Mouse (Mus musculus) hindbrain, embryonic 16.5 days (tissue): ENCODE data around the gene Nupr1. TPM values are rescaled to one million over a fixed set of nuclear protein-coding genes. Genes with fewer than 3 reads are reported as not detected.
A peak's percentile ranks its signal among the peaks of the same experiment; 100 is the strongest.

Source experiments
- ATAC-seq: fragments of 200-750 bp; cut with Nextera tagmentation; 2 replicates; pipeline ENCODE4 v1.8.0; 2017; ENCODE audit warnings: moderate TSS enrichment, moderate library complexity
- H3K27ac ChIP-seq: fragments of 300-500 bp; sonication (generic); 2 replicates; pipeline ENCODE4 v1.5.1; 2014; ENCODE audit warnings: low read depth, mild to moderate bottlenecking, control low read depth, low read length, moderate library complexity
- H3K27me3 ChIP-seq: fragments of 300-500 bp; sonication (generic); replicated peaks from 2 replicates; pipeline ENCODE4 v1.6.1; 2014; ENCODE audit warnings: low read length; ENCODE audit not compliant: control insufficient read depth, insufficient read depth
- H3K36me3 ChIP-seq: fragments of 300-500 bp; sonication (generic); 2 replicates; pipeline ENCODE4 v1.6.1; 2014; ENCODE audit warnings: mild to moderate bottlenecking, low read length, moderate library complexity, mixed read lengths; ENCODE audit not compliant: control insufficient read depth, insufficient read depth
- H3K4me1 ChIP-seq: fragments of 300-500 bp; sonication (generic); 2 replicates; pipeline ENCODE4 v1.6.1; 2014; ENCODE audit warnings: low read depth, low read length; ENCODE audit not compliant: control insufficient read depth, insufficient read depth
- H3K4me2 ChIP-seq: fragments of 300-500 bp; sonication (generic); 2 replicates; pipeline ENCODE4 v1.6.1; 2014; ENCODE audit warnings: mild to moderate bottlenecking, low read length, control low read depth, moderate library complexity
- H3K4me3 ChIP-seq: fragments of 300-500 bp; sonication (generic); 2 replicates; pipeline ENCODE4 v1.5.1; 2014; ENCODE audit warnings: mild to moderate bottlenecking, low read length, control low read depth, moderate library complexity
- H3K9ac ChIP-seq: fragments of 300-500 bp; sonication (generic); 2 replicates; pipeline ENCODE4 v1.6.1; 2014; ENCODE audit warnings: low read depth, mild to moderate bottlenecking, control low read depth, low read length, moderate library complexity
- H3K9me3 ChIP-seq: fragments of 300-500 bp; sonication (generic); 2 replicates; pipeline ENCODE4 v1.6.1; 2014; ENCODE audit warnings: mild to moderate bottlenecking, low read length, moderate library complexity; ENCODE audit not compliant: control insufficient read depth
- WGBS: fragments of 180-500 bp; shearing (Covaris S2); extraction: QIAGEN DNeasy Blood & Tissue Kit; methylation state at CpG from one replicate; pipeline ENCODE4 v1.1.7; 2014; 5-methylcytosine and 5-hydroxymethylcytosine counted together
- polyA plus RNA-seq: library from polyadenylated mRNA; unstranded; fragments of >200 nt; fragmentation: Nextera tagmentation; extraction: Ambion mirVana; gene quantifications from 2 replicates; pipeline ENCODE4 v1.2.1, GENCODE M21; 2015

Gene Nupr1
- polyA plus RNA-seq = 14.8 and 15.6 TPM in 2 replicates

- 93% methylated on average over 4 of the region's 4 CpGs for WGBS
- no peaks in the 10 kb centered on the region for H3K27me3 ChIP-seq
- no peaks in the 10 kb centered on the region for H3K9me3 ChIP-seq
- H3K9ac ChIP-seq = no peak within 1 kb of the TSS
- H3K36me3 ChIP-seq = no peaks in the 10 kb centered on the region
- no peak for ATAC-seq
- no peak within 1 kb of the TSS for H3K4me3 ChIP-seq
- H3K4me2 ChIP-seq = no peak within 1 kb of the TSS
- H3K4me1 ChIP-seq = no peaks in the 10 kb centered on the region
- no peak within 1 kb of the TSS for H3K27ac ChIP-seq
These were observed at the start of gene Nupr1 for GRCm38 (mm10) chr7:126630824-126631518. TSS of gene Nupr1 (minus strand) at chr7:126630861.

- Histone ChIP-seq H3K27ac (no peak overlapping the region), H3K9ac (no peak overlapping the region), H3K36me3 (peaks cover 2% of the 10 kb centered on the region; the same call in 1 of the 2 replicates), H3K4me1 (no peaks in the 10 kb centered on the region), H3K9me3 (no peaks in the 10 kb centered on the region), H3K4me3 (no peak overlapping the region), H3K27me3 (no peaks in the 10 kb centered on the region), H3K4me2 (no peak overlapping the region)
- 91% methylated on average over 5 of the region's 5 CpGs for WGBS
- ATAC-seq = no peak
These were observed 49.0 kb upstream of the Nupr1 start for GRCm38 (mm10) chr7:126679683-126680082.

GRCm38 (mm10) chr7:126678545-126679341, 48.1 kb upstream of the Nupr1 start:
- H3K4me1 ChIP-seq = no peaks in the 10 kb centered on the region
- no peak for ATAC-seq
- H3K36me3 ChIP-seq = peaks cover 2% of the 10 kb centered on the region; the same call in 1 of the 2 replicates
- no peak overlapping the region for H3K4me3 ChIP-seq
- H3K4me2 ChIP-seq = no peak overlapping the region
- no peaks in the 10 kb centered on the region for H3K9me3 ChIP-seq
- H3K9ac ChIP-seq = no peak overlapping the region
- WGBS = 85% methylated on average over 8 of the region's 8 CpGs
- H3K27me3 ChIP-seq = no peaks in the 10 kb centered on the region
- no peak overlapping the region for H3K27ac ChIP-seq

- Histone ChIP-seq H3K4me2 (no peak overlapping the region), H3K27ac (no peak overlapping the region), H3K4me1 (no peaks in the 10 kb centered on the region), H3K9ac (no peak overlapping the region), H3K27me3 (no peaks in the 10 kb centered on the region), H3K4me3 (no peak overlapping the region), H3K36me3 (peaks cover 15% of the 10 kb centered on the region; the same call in 1 of the 2 replicates), H3K9me3 (no peaks in the 10 kb centered on the region)
- ATAC-seq = no peak
- 83% methylated on average over 4 of the region's 4 CpGs for WGBS
These were observed 46.1 kb upstream of the Nupr1 start for GRCm38 (mm10) chr7:126676631-126677220.

GRCm38 (mm10) chr7:126676207-126676606, 45.5 kb upstream of the Nupr1 start, which contains the start of gene Sult1a1:
TSS of gene Sult1a1 (minus strand) at chr7:126676432.
- peak within 1 kb of the TSS; percentile 44; the same call in 1 of the 2 replicates for H3K27ac ChIP-seq
- WGBS = 75% methylated on average over 1 of the region's 1 CpGs
- no peak within 1 kb of the TSS for H3K4me2 ChIP-seq

GRCm38 (mm10) chr7:126675104-126675503, 44.4 kb upstream of the Nupr1 start:
- no peak overlapping the region for H3K9ac ChIP-seq
- WGBS = 95% methylated on average over 8 of the region's 8 CpGs
- no peak overlapping the region for H3K4me3 ChIP-seq
- H3K9me3 ChIP-seq = no peaks in the 10 kb centered on the region
- no peak overlapping the region for H3K27ac ChIP-seq
- no peaks in the 10 kb centered on the region for H3K4me1 ChIP-seq
- no peaks in the 10 kb centered on the region for H3K27me3 ChIP-seq
- peaks cover 18% of the 10 kb centered on the region for H3K36me3 ChIP-seq
- no peak overlapping the region for H3K4me2 ChIP-seq
- no peak for ATAC-seq

More at GRCm38 (mm10) chr7:126676207-126676606, 45.5 kb upstream of the Nupr1 start, which contains the start of gene Sult1a1:
- H3K9ac ChIP-seq = peak within 1 kb of the TSS; percentile 41; the same call in 1 of the 2 replicates
- H3K36me3 ChIP-seq = peaks cover 16% of the 10 kb centered on the region; the same call in 1 of the 2 replicates
- no peaks in the 10 kb centered on the region for H3K4me1 ChIP-seq
- H3K4me3 ChIP-seq = no peak within 1 kb of the TSS
- no peak for ATAC-seq
- no peaks in the 10 kb centered on the region for H3K27me3 ChIP-seq
- H3K9me3 ChIP-seq = no peaks in the 10 kb centered on the region

- no peak overlapping the region for H3K4me2 ChIP-seq
- no peaks in the 10 kb centered on the region for H3K9me3 ChIP-seq
- no peak overlapping the region for H3K4me3 ChIP-seq
- H3K27me3 ChIP-seq = no peaks in the 10 kb centered on the region
- H3K9ac ChIP-seq = no peak overlapping the region
- H3K36me3 ChIP-seq = peaks cover 18% of the 10 kb centered on the region
- H3K27ac ChIP-seq = no peak overlapping the region
- WGBS = 95% methylated on average over 9 of the region's 9 CpGs
- ATAC-seq = no peak
- no peaks in the 10 kb centered on the region for H3K4me1 ChIP-seq
These were observed 41.5 kb upstream of the Nupr1 start for GRCm38 (mm10) chr7:126672111-126672510.

- Histone ChIP-seq H3K36me3 (peaks cover 16% of the 10 kb centered on the region), H3K4me3 (no peak overlapping the region), H3K27me3 (no peaks in the 10 kb centered on the region), H3K9me3 (no peaks in the 10 kb centered on the region), H3K9ac (no peak overlapping the region), H3K4me1 (no peaks in the 10 kb centered on the region), H3K27ac (no peak overlapping the region), H3K4me2 (no peak overlapping the region)
- no peak for ATAC-seq
- 96% methylated on average over 3 of the region's 3 CpGs for WGBS
These were observed 39.5 kb upstream of the Nupr1 start for GRCm38 (mm10) chr7:126670152-126670551.

- no peak overlapping the region for H3K27ac ChIP-seq
- H3K4me1 ChIP-seq = no peaks in the 10 kb centered on the region
- no peak overlapping the region for H3K4me3 ChIP-seq
- no peaks in the 10 kb centered on the region for H3K27me3 ChIP-seq
- 77% methylated on average over 5 of the region's 5 CpGs for WGBS
- ATAC-seq = no peak
- peaks cover 16% of the 10 kb centered on the region for H3K36me3 ChIP-seq
- H3K4me2 ChIP-seq = no peak overlapping the region
- no peak overlapping the region for H3K9ac ChIP-seq
- no peaks in the 10 kb centered on the region for H3K9me3 ChIP-seq
These were observed 37.8 kb upstream of the Nupr1 start for GRCm38 (mm10) chr7:126668452-126668851.
